Mouse (Mus musculus): Measurements from ENCODE around the gene Cog7. TPM values are rescaled to one million over a fixed set of nuclear protein-coding genes. Genes with fewer than 3 reads are reported as not detected.
A peak's percentile ranks its signal among the peaks of the same experiment; 100 is the strongest.

Gene Cog7
- polyA plus RNA-seq, 1 experiment from 2014 or later, result 14.5 TPM

- Histone ChIP-seq H3K4me1 (replicated peaks; ENCODE audit: control insufficient read depth, insufficient read depth) (no peaks in the 10 kb centered on the region), H3K36me3 (ENCODE audit: control insufficient read depth, insufficient read depth, low read length) (no peaks in the 10 kb centered on the region), H3K27ac (replicated peaks) (no peak overlapping the region), H3K4me2 (replicated peaks; ENCODE audit: low read depth) (no peak overlapping the region), H3K4me3 (ENCODE audit: low read depth, low read length) (no peak overlapping the region), H3K9ac (ENCODE audit: low read length) (no peak overlapping the region), H3K27me3 (ENCODE audit: control insufficient read depth, insufficient read depth, low read length) (no peaks in the 10 kb centered on the region), H3K9me3 (ENCODE audit: control insufficient read depth, low read length) (no peaks in the 10 kb centered on the region)
- no peak for DNase-seq (ENCODE audit: low spot score)
- no peak for TF ChIP-seq EP300 (optimal IDR thresholded peaks at IDR 0.05)
- peak; percentile 23; the same call in 1 of the 2 replicates for TF ChIP-seq CTCF (IDR thresholded peaks at IDR 0.05; ENCODE audit: low read depth)
- 67% methylated on average over 11 of the region's 11 CpGs for WGBS
- ATAC-seq (ENCODE audit: low FRiP score, low TSS enrichment), result peak; percentile 42; the same call in 1 of the 2 replicates
These were observed 124.2 kb downstream of the Cog7 start for GRCm38 (mm10) chr7:121857177-121857884.

GRCm38 (mm10) chr7:121848537-121849168 is 132.9 kb downstream of the Cog7 start:
- H3K9ac ChIP-seq (ENCODE audit: low read length), result no peak overlapping the region
- no peaks in the 10 kb centered on the region for H3K27me3 ChIP-seq (ENCODE audit: control insufficient read depth, insufficient read depth, low read length)
- ATAC-seq (ENCODE audit: low FRiP score, low TSS enrichment), result peak; percentile 53
- H3K9me3 ChIP-seq (ENCODE audit: control insufficient read depth, low read length), result no peaks in the 10 kb centered on the region
- H3K4me1 ChIP-seq (replicated peaks; ENCODE audit: control insufficient read depth, insufficient read depth), result no peaks in the 10 kb centered on the region
- TF ChIP-seq EP300 (optimal IDR thresholded peaks at IDR 0.05) (no peak), CTCF (IDR thresholded peaks at IDR 0.05; ENCODE audit: low read depth) (no peak)
- no peaks in the 10 kb centered on the region for H3K36me3 ChIP-seq (ENCODE audit: control insufficient read depth, insufficient read depth, low read length)
- no peak overlapping the region for H3K4me2 ChIP-seq (replicated peaks; ENCODE audit: low read depth)
- WGBS, result 57% methylated on average over 8 of the region's 9 CpGs
- no peak overlapping the region for H3K4me3 ChIP-seq (ENCODE audit: low read depth, low read length)
- H3K27ac ChIP-seq (replicated peaks), result no peak overlapping the region
- DNase-seq (ENCODE audit: low spot score), result no peak

- Histone ChIP-seq H3K27me3 (ENCODE audit: control insufficient read depth, insufficient read depth, low read length) (no peaks in the 10 kb centered on the region), H3K4me2 (replicated peaks; ENCODE audit: low read depth) (no peak overlapping the region), H3K27ac (replicated peaks) (no peak overlapping the region), H3K36me3 (ENCODE audit: control insufficient read depth, insufficient read depth, low read length) (no peaks in the 10 kb centered on the region), H3K4me1 (replicated peaks; ENCODE audit: control insufficient read depth, insufficient read depth) (no peaks in the 10 kb centered on the region), H3K9ac (ENCODE audit: low read length) (no peak overlapping the region), H3K9me3 (ENCODE audit: control insufficient read depth, low read length) (no peaks in the 10 kb centered on the region), H3K4me3 (ENCODE audit: low read depth, low read length) (no peak overlapping the region)
- TF ChIP-seq CTCF (IDR thresholded peaks at IDR 0.05; ENCODE audit: low read depth) (no peak), EP300 (optimal IDR thresholded peaks at IDR 0.05) (no peak)
- ATAC-seq (ENCODE audit: low FRiP score, low TSS enrichment) (no peak), DNase-seq (ENCODE audit: low spot score) (no peak)
- 39% methylated on average over 6 of the region's 6 CpGs for WGBS
These were observed 135.5 kb downstream of the Cog7 start for GRCm38 (mm10) chr7:121845964-121846363.

- ATAC-seq (ENCODE audit: low FRiP score, low TSS enrichment), result no peak
- WGBS, result 60% methylated on average over 6 of the region's 6 CpGs
- Histone ChIP-seq H3K4me1 (replicated peaks; ENCODE audit: control insufficient read depth, insufficient read depth) (no peaks in the 10 kb centered on the region), H3K27ac (replicated peaks) (no peak overlapping the region), H3K9me3 (ENCODE audit: control insufficient read depth, low read length) (no peaks in the 10 kb centered on the region), H3K27me3 (ENCODE audit: control insufficient read depth, insufficient read depth, low read length) (no peaks in the 10 kb centered on the region), H3K4me2 (replicated peaks; ENCODE audit: low read depth) (no peak overlapping the region), H3K4me3 (ENCODE audit: low read depth, low read length) (no peak overlapping the region), H3K9ac (ENCODE audit: low read length) (no peak overlapping the region), H3K36me3 (ENCODE audit: control insufficient read depth, insufficient read depth, low read length) (no peaks in the 10 kb centered on the region)
- DNase-seq (ENCODE audit: low spot score), result no peak
- no peak for TF ChIP-seq CTCF (IDR thresholded peaks at IDR 0.05; ENCODE audit: low read depth)
These were observed 139.3 kb downstream of the Cog7 start for GRCm38 (mm10) chr7:121842234-121842633.

GRCm38 (mm10) chr7:121840810-121841209 is 140.7 kb downstream of the Cog7 start:
- ATAC-seq (ENCODE audit: low FRiP score, low TSS enrichment) (no peak; the same call in 1 of the 2 replicates), DNase-seq (ENCODE audit: low spot score) (no peak)
- WGBS, result 47% methylated on average over 7 of the region's 7 CpGs
- no peaks in the 10 kb centered on the region for H3K36me3 ChIP-seq (ENCODE audit: control insufficient read depth, insufficient read depth, low read length)
- no peak overlapping the region for H3K4me3 ChIP-seq (ENCODE audit: low read depth, low read length)
- H3K4me2 ChIP-seq (replicated peaks; ENCODE audit: low read depth), result no peak overlapping the region
- TF ChIP-seq EP300 (optimal IDR thresholded peaks at IDR 0.05) (no peak), CTCF (IDR thresholded peaks at IDR 0.05; ENCODE audit: low read depth) (no peak)
- no peaks in the 10 kb centered on the region for H3K27me3 ChIP-seq (ENCODE audit: control insufficient read depth, insufficient read depth, low read length)
- H3K9ac ChIP-seq (ENCODE audit: low read length), result no peak overlapping the region
- H3K27ac ChIP-seq (replicated peaks), result no peak overlapping the region
- H3K4me1 ChIP-seq (replicated peaks; ENCODE audit: control insufficient read depth, insufficient read depth), result no peaks in the 10 kb centered on the region
- no peaks in the 10 kb centered on the region for H3K9me3 ChIP-seq (ENCODE audit: control insufficient read depth, low read length)

GRCm38 (mm10) chr7:121836827-121837226 is 144.7 kb downstream of the Cog7 start:
- Histone ChIP-seq H3K4me1 (replicated peaks; ENCODE audit: control insufficient read depth, insufficient read depth) (no peaks in the 10 kb centered on the region), H3K9ac (ENCODE audit: low read length) (no peak overlapping the region), H3K4me2 (replicated peaks; ENCODE audit: low read depth) (no peak overlapping the region), H3K27ac (replicated peaks) (no peak overlapping the region), H3K36me3 (ENCODE audit: control insufficient read depth, insufficient read depth, low read length) (no peaks in the 10 kb centered on the region), H3K9me3 (ENCODE audit: control insufficient read depth, low read length) (no peaks in the 10 kb centered on the region), H3K4me3 (ENCODE audit: low read depth, low read length) (no peak overlapping the region), H3K27me3 (ENCODE audit: control insufficient read depth, insufficient read depth, low read length) (no peaks in the 10 kb centered on the region)
- no peak for DNase-seq (ENCODE audit: low spot score)
- no peak for ATAC-seq (ENCODE audit: low FRiP score, low TSS enrichment)
- no peak for TF ChIP-seq CTCF (IDR thresholded peaks at IDR 0.05; ENCODE audit: low read depth)
- no peak for TF ChIP-seq EP300 (optimal IDR thresholded peaks at IDR 0.05)
- 62% methylated on average over 7 of the region's 7 CpGs for WGBS

Data from stomach, postnatal 0 days (tissue).